Mouse (Mus musculus): ENCODE measurements at regions not wholly inside any gene's neighbourhood (a gene's known extent, or its start where the extent isn't known, plus 50 kb on each side); places are given as distances from the start of the nearest gene placed in this dataset.

DNA sequence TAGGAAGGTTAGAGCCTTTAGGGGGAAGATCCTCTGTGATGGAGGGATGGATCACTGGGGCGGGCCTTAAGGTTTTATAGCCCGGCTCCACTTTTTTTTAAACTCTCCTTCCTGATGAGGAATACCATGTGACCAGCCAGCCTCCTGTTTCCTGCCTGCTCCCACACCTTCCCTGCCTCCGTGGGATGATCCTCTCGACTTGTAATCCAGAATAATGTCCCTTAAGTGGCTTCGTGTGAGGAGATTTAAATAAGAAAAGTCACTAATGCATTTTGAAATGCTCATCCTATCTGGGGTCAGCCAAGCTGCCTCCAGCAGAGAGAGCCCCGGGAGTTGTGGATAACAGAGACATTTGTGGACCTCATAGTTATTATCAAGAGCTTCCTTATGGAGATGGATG is 200.0 kb upstream of the Sulf2 start:
- Histone ChIP-seq H3K27ac (ENCODE audit: low read length) (no peak overlapping the region), H3K36me3 (ENCODE audit: control insufficient read depth, insufficient read depth, low read length) (no peaks in the 10 kb centered on the region), H3K4me3 (ENCODE audit: low read depth, low read length) (no peak overlapping the region), H3K4me1 (ENCODE audit: control insufficient read depth, insufficient read depth, low read length) (peaks cover 15% of the 10 kb centered on the region), H3K4me2 (ENCODE audit: low read length) (no peak overlapping the region), H3K9ac (ENCODE audit: low read depth, low read length) (no peak overlapping the region), H3K9me3 (replicated peaks; ENCODE audit: control insufficient read depth, low read length, poor library complexity, severe bottlenecking) (no peaks in the 10 kb centered on the region), H3K27me3 (ENCODE audit: control insufficient read depth, insufficient read depth, low read depth, low read length) (no peaks in the 10 kb centered on the region)
- no peak for ATAC-seq
- 38% methylated on average over 6 of the region's 6 CpGs for WGBS

DNA sequence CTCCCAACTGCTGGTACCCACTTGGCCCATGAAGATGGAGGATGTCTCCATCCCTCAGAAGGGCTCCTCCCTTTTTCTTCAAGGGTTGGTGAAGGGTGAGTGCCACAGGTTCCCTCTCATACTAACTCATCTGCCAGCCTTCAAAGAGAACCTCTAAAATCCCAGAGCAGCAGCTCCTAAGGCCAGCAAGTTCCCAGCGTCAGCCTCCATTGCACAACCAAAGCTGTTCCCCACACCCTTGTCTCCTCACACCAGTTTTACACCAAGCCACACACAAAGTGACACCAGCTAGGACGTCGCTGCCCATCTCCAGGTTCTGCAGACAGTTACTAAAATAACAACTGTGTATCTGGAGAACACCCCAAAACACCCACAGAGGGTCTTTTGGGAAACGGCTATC is 198.9 kb upstream of the Sulf2 start:
- Histone ChIP-seq H3K9me3 (replicated peaks; ENCODE audit: control insufficient read depth, low read length, poor library complexity, severe bottlenecking) (no peaks in the 10 kb centered on the region), H3K4me2 (ENCODE audit: low read length) (no peak overlapping the region), H3K4me1 (ENCODE audit: control insufficient read depth, insufficient read depth, low read length) (peaks cover 11% of the 10 kb centered on the region), H3K4me3 (ENCODE audit: low read depth, low read length) (no peak overlapping the region), H3K27me3 (ENCODE audit: control insufficient read depth, insufficient read depth, low read depth, low read length) (no peaks in the 10 kb centered on the region), H3K9ac (ENCODE audit: low read depth, low read length) (no peak overlapping the region), H3K27ac (ENCODE audit: low read length) (no peak overlapping the region), H3K36me3 (ENCODE audit: control insufficient read depth, insufficient read depth, low read length) (no peaks in the 10 kb centered on the region)
- 90% methylated on average over 4 of the region's 4 CpGs for WGBS
- no peak for ATAC-seq

GRCm38 (mm10) chr2:166353447-166354111 is 198.1 kb upstream of the Sulf2 start:
- 48% methylated on average over 12 of the region's 12 CpGs for WGBS
- peak; percentile 59; the same call in 1 of the 2 replicates for ATAC-seq
- H3K27me3 ChIP-seq (ENCODE audit: control insufficient read depth, insufficient read depth, low read depth, low read length), result no peaks in the 10 kb centered on the region
- H3K4me1 ChIP-seq (ENCODE audit: control insufficient read depth, insufficient read depth, low read length), result peaks cover 13% of the 10 kb centered on the region
- no peaks in the 10 kb centered on the region for H3K9me3 ChIP-seq (replicated peaks; ENCODE audit: control insufficient read depth, low read length, poor library complexity, severe bottlenecking)
- H3K9ac ChIP-seq (ENCODE audit: low read depth, low read length), result no peak overlapping the region; the same call in 1 of the 2 replicates
- H3K4me2 ChIP-seq (ENCODE audit: low read length), result no peak overlapping the region
- no peak overlapping the region for H3K4me3 ChIP-seq (ENCODE audit: low read depth, low read length)
- no peak overlapping the region for H3K27ac ChIP-seq (ENCODE audit: low read length)
- H3K36me3 ChIP-seq (ENCODE audit: control insufficient read depth, insufficient read depth, low read length), result no peaks in the 10 kb centered on the region

DNA sequence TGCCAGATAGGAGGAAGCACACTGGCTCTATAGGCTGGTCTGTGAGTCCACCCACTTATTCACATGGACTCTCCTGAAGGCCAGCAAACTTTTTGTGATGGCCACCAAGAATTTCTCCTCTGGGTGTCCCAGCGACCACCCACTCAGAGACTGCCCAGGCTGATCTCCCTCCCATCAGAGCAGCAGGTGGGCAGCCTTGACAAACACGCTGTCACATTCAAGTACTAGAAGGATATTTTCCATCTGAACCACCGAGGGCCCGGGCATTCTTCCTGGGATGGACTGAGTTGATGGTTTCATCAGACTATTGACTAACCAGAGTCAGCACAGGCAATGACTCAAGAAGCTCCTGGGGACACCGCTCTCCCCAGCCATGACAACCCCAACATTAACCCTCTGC is 196.5 kb upstream of the Sulf2 start:
- Histone ChIP-seq H3K27me3 (ENCODE audit: control insufficient read depth, insufficient read depth, low read depth, low read length) (no peaks in the 10 kb centered on the region), H3K4me1 (ENCODE audit: control insufficient read depth, insufficient read depth, low read length) (peaks cover 17% of the 10 kb centered on the region)
- WGBS, result 86% methylated on average over 5 of the region's 5 CpGs

DNA sequence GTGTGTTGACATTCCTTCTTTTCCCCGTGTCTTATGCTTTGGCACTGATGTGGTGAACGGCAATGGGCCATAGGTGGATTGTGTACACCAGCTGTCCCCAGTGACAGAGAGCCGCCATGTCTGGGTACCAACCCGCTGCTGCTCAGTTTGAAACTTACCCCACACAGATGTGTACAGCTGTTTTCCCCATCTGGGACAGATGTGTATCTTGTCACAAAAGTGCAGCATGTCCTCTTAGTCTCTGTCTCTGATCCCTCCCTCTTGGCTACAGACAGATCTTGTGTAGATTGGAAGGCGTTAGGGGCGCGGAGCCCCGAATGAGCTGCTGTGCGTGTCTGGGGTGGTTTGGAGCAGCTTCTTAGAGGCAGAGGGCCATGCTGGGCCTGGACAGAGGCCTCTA is 196.1 kb upstream of the Sulf2 start:
- Histone ChIP-seq H3K27me3 (ENCODE audit: control insufficient read depth, insufficient read depth, low read depth, low read length) (no peaks in the 10 kb centered on the region), H3K4me3 (ENCODE audit: low read depth, low read length) (no peak overlapping the region), H3K27ac (ENCODE audit: low read length) (no peak overlapping the region), H3K4me2 (ENCODE audit: low read length) (no peak overlapping the region), H3K4me1 (ENCODE audit: control insufficient read depth, insufficient read depth, low read length) (peaks cover 21% of the 10 kb centered on the region), H3K36me3 (ENCODE audit: control insufficient read depth, insufficient read depth, low read length) (no peaks in the 10 kb centered on the region), H3K9me3 (replicated peaks; ENCODE audit: control insufficient read depth, low read length, poor library complexity, severe bottlenecking) (no peaks in the 10 kb centered on the region), H3K9ac (ENCODE audit: low read depth, low read length) (no peak overlapping the region)
- WGBS, result 90% methylated on average over 9 of the region's 9 CpGs
- no peak for ATAC-seq

More for the DNA sequence above, 196.5 kb upstream of the Sulf2 start:
- H3K9ac ChIP-seq (ENCODE audit: low read depth, low read length), result no peak overlapping the region
- no peak overlapping the region for H3K27ac ChIP-seq (ENCODE audit: low read length)
- no peak for ATAC-seq
- no peaks in the 10 kb centered on the region for H3K9me3 ChIP-seq (replicated peaks; ENCODE audit: control insufficient read depth, low read length, poor library complexity, severe bottlenecking)
- no peaks in the 10 kb centered on the region for H3K36me3 ChIP-seq (ENCODE audit: control insufficient read depth, insufficient read depth, low read length)
- no peak overlapping the region for H3K4me3 ChIP-seq (ENCODE audit: low read depth, low read length)
- no peak overlapping the region for H3K4me2 ChIP-seq (ENCODE audit: low read length)

GRCm38 (mm10) chr2:166348654-166349053 is 193.2 kb upstream of the Sulf2 start:
- 58% methylated on average over 10 of the region's 10 CpGs for WGBS

GRCm38 (mm10) chr2:166346421-166347182 is 191.1 kb upstream of the Sulf2 start:
- no peaks in the 10 kb centered on the region for H3K36me3 ChIP-seq (ENCODE audit: control insufficient read depth, insufficient read depth, low read length)
- H3K27ac ChIP-seq (ENCODE audit: low read length), result peak overlapping the region; percentile 28; the same call in 1 of the 2 replicates
- H3K27me3 ChIP-seq (ENCODE audit: control insufficient read depth, insufficient read depth, low read depth, low read length), result no peaks in the 10 kb centered on the region; the same call in 1 of the 2 replicates
- peaks cover 20% of the 10 kb centered on the region for H3K4me1 ChIP-seq (ENCODE audit: control insufficient read depth, insufficient read depth, low read length)
- WGBS, result 27% methylated on average over 18 of the region's 18 CpGs
- ATAC-seq, result peak; percentile 74; the same call in 1 of the 2 replicates
- no peak overlapping the region for H3K4me2 ChIP-seq (ENCODE audit: low read length)
- no peak overlapping the region for H3K9ac ChIP-seq (ENCODE audit: low read depth, low read length)
- H3K9me3 ChIP-seq (replicated peaks; ENCODE audit: control insufficient read depth, low read length, poor library complexity, severe bottlenecking), result no peaks in the 10 kb centered on the region
- H3K4me3 ChIP-seq (ENCODE audit: low read depth, low read length), result no peak overlapping the region

More at GRCm38 (mm10) chr2:166348654-166349053, 193.2 kb upstream of the Sulf2 start:
- H3K27me3 ChIP-seq (ENCODE audit: control insufficient read depth, insufficient read depth, low read depth, low read length), result no peaks in the 10 kb centered on the region; the same call in 1 of the 2 replicates
- H3K9me3 ChIP-seq (replicated peaks; ENCODE audit: control insufficient read depth, low read length, poor library complexity, severe bottlenecking), result no peaks in the 10 kb centered on the region
- no peak overlapping the region for H3K4me3 ChIP-seq (ENCODE audit: low read depth, low read length)
- no peak for ATAC-seq
- no peak overlapping the region for H3K9ac ChIP-seq (ENCODE audit: low read depth, low read length)
- H3K27ac ChIP-seq (ENCODE audit: low read length), result no peak overlapping the region
- H3K4me1 ChIP-seq (ENCODE audit: control insufficient read depth, insufficient read depth, low read length), result peaks cover 23% of the 10 kb centered on the region
- H3K36me3 ChIP-seq (ENCODE audit: control insufficient read depth, insufficient read depth, low read length), result no peaks in the 10 kb centered on the region
- H3K4me2 ChIP-seq (ENCODE audit: low read length), result no peak overlapping the region

DNA sequence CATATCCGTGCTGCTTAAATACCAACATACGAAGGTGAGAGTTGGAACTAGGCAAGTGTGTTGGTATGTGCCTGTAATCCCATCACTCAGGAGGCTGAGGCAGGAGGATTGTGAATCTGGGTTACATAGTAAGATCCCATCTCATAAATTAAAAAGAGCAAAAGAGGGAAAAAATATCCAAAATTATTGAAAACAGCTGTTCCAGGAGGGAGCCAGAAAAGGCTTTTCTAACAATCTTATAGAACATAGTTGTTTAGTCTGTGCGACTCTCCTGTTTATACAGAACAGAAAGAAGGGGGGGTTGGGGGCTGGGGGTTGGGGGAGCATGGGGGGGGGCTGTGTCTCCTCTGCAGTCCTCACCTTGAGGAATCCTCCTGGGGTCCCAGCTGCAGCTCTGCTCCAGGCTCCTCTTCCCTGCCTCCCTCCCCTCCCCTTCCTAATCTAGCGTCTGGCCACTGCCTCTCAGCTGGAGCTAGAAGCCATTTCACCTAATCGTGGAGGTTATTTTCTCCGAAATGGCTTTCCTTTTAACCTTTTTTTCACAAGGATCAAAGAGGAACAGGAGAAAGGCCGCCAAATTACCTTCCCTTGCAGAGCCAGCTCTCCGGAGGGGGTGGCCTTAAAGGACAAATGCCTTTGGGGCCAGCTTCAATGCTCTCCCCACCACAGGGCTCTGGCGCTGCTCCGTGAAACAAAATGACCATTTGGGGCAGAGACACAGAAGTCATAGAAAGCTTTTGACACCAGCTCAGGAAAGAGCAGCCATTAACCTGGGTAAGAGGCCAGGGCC is 188.3 kb upstream of the Sulf2 start:
- Histone ChIP-seq H3K27me3 (ENCODE audit: control insufficient read depth, insufficient read depth, low read depth, low read length) (no peaks in the 10 kb centered on the region; the same call in 1 of the 2 replicates), H3K36me3 (ENCODE audit: control insufficient read depth, insufficient read depth, low read length) (no peaks in the 10 kb centered on the region), H3K9ac (ENCODE audit: low read depth, low read length) (no peak overlapping the region), H3K4me1 (ENCODE audit: control insufficient read depth, insufficient read depth, low read length) (peaks cover 20% of the 10 kb centered on the region), H3K4me2 (ENCODE audit: low read length) (no peak overlapping the region), H3K27ac (ENCODE audit: low read length) (no peak overlapping the region), H3K4me3 (ENCODE audit: low read depth, low read length) (no peak overlapping the region), H3K9me3 (replicated peaks; ENCODE audit: control insufficient read depth, low read length, poor library complexity, severe bottlenecking) (no peaks in the 10 kb centered on the region)
- no peak for ATAC-seq
- WGBS, result 24% methylated on average over 10 of the region's 10 CpGs

Data from midbrain, embryonic 16.5 days (tissue).